Mouse (Mus musculus): Measurements from ENCODE around the gene Gm49776. TPM values are rescaled to one million over a fixed set of nuclear protein-coding genes. Genes with fewer than 3 reads are reported as not detected.
"Not testable (repeated sequence)": the region's sequence is repeated elsewhere in the genome, so short reads cannot be mapped to it uniquely, and the experiment has no call there.

The Gm49776 gene
- total and polyA plus RNA-seq, 2 experiments from 2014 or later, result 3.1 TPM; not detected in 1

- no peak overlapping the region for H3K9ac ChIP-seq (replicated peaks; ENCODE audit: low read length)
- H3K27me3 ChIP-seq (ENCODE audit: insufficient read depth, low read length), result no peaks in the 10 kb centered on the region
- ATAC-seq (no peak), DNase-seq (ENCODE audit: low spot score) (no peak)
- no peaks in the 10 kb centered on the region for H3K36me3 ChIP-seq (ENCODE audit: insufficient read depth, low read length)
- peaks cover 7% of the 10 kb centered on the region for H3K4me1 ChIP-seq (ENCODE audit: insufficient read depth, low read length)
- no peak overlapping the region for H3K4me2 ChIP-seq (ENCODE audit: low read depth, low read length)
- no peak overlapping the region for H3K27ac ChIP-seq
- TF ChIP-seq CTCF (IDR thresholded peaks at IDR 0.05; ENCODE audit: low read depth), result no peak
- H3K4me3 ChIP-seq (ENCODE audit: low read length), result no peak overlapping the region
- no peaks in the 10 kb centered on the region for H3K9me3 ChIP-seq (ENCODE audit: low read length)
- WGBS, result 75% methylated on average over 6 of the region's 6 CpGs
Measured at GRCm38 (mm10) chr16:18197881-18198280, 60.2 kb downstream of the Gm49776 start.

- 33% methylated on average over 3 of the region's 3 CpGs for WGBS
- not testable (repeated sequence) for H3K9me3 ChIP-seq (ENCODE audit: low read length); H3K27ac ChIP-seq; H3K4me2 ChIP-seq (ENCODE audit: low read depth, low read length); H3K27me3 ChIP-seq (ENCODE audit: insufficient read depth, low read length); H3K36me3 ChIP-seq (ENCODE audit: insufficient read depth, low read length); H3K4me3 ChIP-seq (ENCODE audit: low read length); H3K4me1 ChIP-seq (ENCODE audit: insufficient read depth, low read length); ATAC-seq; DNase-seq (ENCODE audit: low spot score); H3K9ac ChIP-seq (replicated peaks; ENCODE audit: low read length)
Measured at GRCm38 (mm10) chr16:18195561-18195960, 62.6 kb downstream of the Gm49776 start.

MicroRNA genes within 50 kb of the gene (microRNA counts, 519-probe panel; counts per million panel counts)
- microRNA mmu-miR-1306, result 1,630 counts per million, percentile 20 among the panel's probes with 10 or more counts

Small RNAs within 50 kb of the gene (microRNA-seq; reads per million reads assigned to microRNA genes)
- gene Gm24572 (0.35 to 1.1 reads per million in 2 experiments), gene Mir1306 (127 to 158 reads per million in 2 experiments)

Other genes starting within 250 kb of the Gm49776 start
- 59.5 and 74.4 TPM in 2 replicates for gene Dgcr6, start 205.5 kb downstream of the Gm49776 start, total RNA-seq (2014; rRNA removed)
- gene Dgcr6, start 205.5 kb downstream of the Gm49776 start, polyA plus RNA-seq (2015; fragmentation: Nextera tagmentation; extraction: Ambion mirVana), result 169 and 173 TPM in 2 replicates
- 10.6 and 16.7 TPM in 2 replicates for gene Prodh, start 168.1 kb downstream of the Gm49776 start, total RNA-seq (2014; rRNA removed)
- gene Prodh, start 168.1 kb downstream of the Gm49776 start, polyA plus RNA-seq (2015; fragmentation: Nextera tagmentation; extraction: Ambion mirVana), result 7.4 and 8.7 TPM in 2 replicates
- 38.2 and 55.7 TPM in 2 replicates for gene Rtn4r, start 130.7 kb downstream of the Gm49776 start, total RNA-seq (2014; rRNA removed)
- 20.4 and 23.1 TPM in 2 replicates for gene Rtn4r, start 130.7 kb downstream of the Gm49776 start, polyA plus RNA-seq (2015; fragmentation: Nextera tagmentation; extraction: Ambion mirVana)
- not detected in 2 replicates for gene Ccdc188, start 40.4 kb downstream of the Gm49776 start, total RNA-seq (2014; rRNA removed)
- gene Ccdc188, start 40.4 kb downstream of the Gm49776 start, polyA plus RNA-seq (2015; fragmentation: Nextera tagmentation; extraction: Ambion mirVana), result not detected in 2 replicates
- 32.0 and 34.0 TPM in 2 replicates for gene Zdhhc8, start 23.2 kb downstream of the Gm49776 start, total RNA-seq (2014; rRNA removed)
- gene Zdhhc8, start 23.2 kb downstream of the Gm49776 start, polyA plus RNA-seq (2015; fragmentation: Nextera tagmentation; extraction: Ambion mirVana), result 13.3 and 14.5 TPM in 2 replicates
- 61.4 and 65.1 TPM in 2 replicates for gene Trmt2a, start 9.6 kb downstream of the Gm49776 start, total RNA-seq (2014; rRNA removed)
- 60.9 and 67.8 TPM in 2 replicates for gene Trmt2a, start 9.6 kb downstream of the Gm49776 start, polyA plus RNA-seq (2015; fragmentation: Nextera tagmentation; extraction: Ambion mirVana)
- 110 and 127 TPM in 2 replicates for gene Ranbp1, start 9.6 kb downstream of the Gm49776 start, total RNA-seq (2014; rRNA removed)
- gene Ranbp1, start 9.6 kb downstream of the Gm49776 start, polyA plus RNA-seq (2015; fragmentation: Nextera tagmentation; extraction: Ambion mirVana), result 426 and 453 TPM in 2 replicates
- 39.9 and 43.4 TPM in 2 replicates for gene Dgcr8, start 30.9 kb upstream of the Gm49776 start, total RNA-seq (2014; rRNA removed)
- 19.1 and 20.8 TPM in 2 replicates for gene Dgcr8, start 30.9 kb upstream of the Gm49776 start, polyA plus RNA-seq (2015; fragmentation: Nextera tagmentation; extraction: Ambion mirVana)
- gene Tango2, start 89.8 kb upstream of the Gm49776 start, total RNA-seq (2014; rRNA removed), result 43.5 and 63.3 TPM in 2 replicates
- gene Tango2, start 89.8 kb upstream of the Gm49776 start, polyA plus RNA-seq (2015; fragmentation: Nextera tagmentation; extraction: Ambion mirVana), result 95.6 and 99.2 TPM in 2 replicates
- 168 and 180 TPM in 2 replicates for gene Arvcf, start 89.9 kb upstream of the Gm49776 start, total RNA-seq (2014; rRNA removed)
- gene Arvcf, start 89.9 kb upstream of the Gm49776 start, polyA plus RNA-seq (2015; fragmentation: Nextera tagmentation; extraction: Ambion mirVana), result 46.3 and 48.9 TPM in 2 replicates
- 17.9 and 23.1 TPM in 2 replicates for gene Txnrd2, start 168.1 kb upstream of the Gm49776 start, total RNA-seq (2014; rRNA removed)
- gene Txnrd2, start 168.1 kb upstream of the Gm49776 start, polyA plus RNA-seq (2015; fragmentation: Nextera tagmentation; extraction: Ambion mirVana), result 37.6 and 41.8 TPM in 2 replicates
- 82.8 and 88.9 TPM in 2 replicates for gene Comt, start 168.5 kb upstream of the Gm49776 start, total RNA-seq (2014; rRNA removed)
- gene Comt, start 168.5 kb upstream of the Gm49776 start, polyA plus RNA-seq (2015; fragmentation: Nextera tagmentation; extraction: Ambion mirVana), result 94.3 and 102 TPM in 2 replicates
- 9.6 and 10.5 TPM in 2 replicates for gene Gnb1l, start 240.4 kb upstream of the Gm49776 start, total RNA-seq (2014; rRNA removed)
- 16.9 and 18.0 TPM in 2 replicates for gene Gnb1l, start 240.4 kb upstream of the Gm49776 start, polyA plus RNA-seq (2015; fragmentation: Nextera tagmentation; extraction: Ambion mirVana)
- 11.0 and 12.4 TPM in 2 replicates for gene Rtl10, start 240.6 kb upstream of the Gm49776 start, total RNA-seq (2014; rRNA removed)
- 2.5 and 2.7 TPM in 2 replicates for gene Rtl10, start 240.6 kb upstream of the Gm49776 start, polyA plus RNA-seq (2015; fragmentation: Nextera tagmentation; extraction: Ambion mirVana)

Data from hindbrain, postnatal 0 days (tissue).